Mouse (Mus musculus) neural tube, embryonic 14.5 days (tissue): ENCODE data around the gene Spag4. TPM values are rescaled to one million over a fixed set of nuclear protein-coding genes. Genes with fewer than 3 reads are reported as not detected.

Source experiments
- polyA plus RNA-seq: library from polyadenylated mRNA; unstranded; fragments of >200 nt; fragmentation: Nextera tagmentation; extraction: Ambion mirVana; gene quantifications from 2 replicates; pipeline ENCODE4 v1.2.1, GENCODE M21; 2014

The Spag4 gene
- polyA plus RNA-seq, 1 experiment from 2014 or later: 8.8 TPM

Other genes starting within 250 kb of the Spag4 start
- gene BC029722, start 245.7 kb upstream of the Spag4 start, polyA plus RNA-seq: 25.1 and 33.5 TPM in 2 replicates
- gene Eif6, start 238.2 kb upstream of the Spag4 start, polyA plus RNA-seq: 133 and 153 TPM in 2 replicates
- 0.25 and 0.28 TPM in 2 replicates for gene Fam83c, start 230.3 kb upstream of the Spag4 start, polyA plus RNA-seq
- 69.6 and 74.9 TPM in 2 replicates for gene Uqcc1, start 134.9 kb upstream of the Spag4 start, polyA plus RNA-seq
- not detected in 2 replicates for gene Gm15557, start 124.4 kb upstream of the Spag4 start, polyA plus RNA-seq
- 0.40 and 0.59 TPM in 2 replicates for gene Gdf5, start 119.8 kb upstream of the Spag4 start, polyA plus RNA-seq
- gene Cep250, start 108.7 kb upstream of the Spag4 start, polyA plus RNA-seq: 14.3 and 16.3 TPM in 2 replicates
- 3.0 and 4.0 TPM in 2 replicates for gene 6430550D23Rik, start 57.2 kb upstream of the Spag4 start, polyA plus RNA-seq
- gene Ergic3, start 57.1 kb upstream of the Spag4 start, polyA plus RNA-seq: 425 and 480 TPM in 2 replicates
- gene Fer1l4, start 12.2 kb upstream of the Spag4 start, polyA plus RNA-seq: not detected in 2 replicates
- gene Cpne1, start 46.8 kb downstream of the Spag4 start, polyA plus RNA-seq: 22.7 and 29.1 TPM in 2 replicates
- 22.2 and 30.9 TPM in 2 replicates for gene Rbm12, start 46.8 kb downstream of the Spag4 start, polyA plus RNA-seq
- gene Gm28036, start 61.9 kb downstream of the Spag4 start, polyA plus RNA-seq: 9.5 and 15.3 TPM in 2 replicates
- 438 and 500 TPM in 2 replicates for gene Romo1, start 78.9 kb downstream of the Spag4 start, polyA plus RNA-seq
- gene Nfs1, start 79.0 kb downstream of the Spag4 start, polyA plus RNA-seq: 28.8 and 30.4 TPM in 2 replicates
- gene Rbm39, start 115.1 kb downstream of the Spag4 start, polyA plus RNA-seq: 504 and 543 TPM in 2 replicates
- 116 and 119 TPM in 2 replicates for gene Phf20, start 131.3 kb downstream of the Spag4 start, polyA plus RNA-seq
- 7.8 and 8.0 TPM in 2 replicates for gene Cnbd2, start 247.1 kb downstream of the Spag4 start, polyA plus RNA-seq
- gene Scand1, start 247.5 kb downstream of the Spag4 start, polyA plus RNA-seq: 98.0 and 98.8 TPM in 2 replicates